Mouse (Mus musculus) stomach, postnatal 0 days (tissue): ENCODE data around the gene Aspg.

Experiments used
- CTCF ChIP-seq: IDR thresholded peaks from 2 replicates; pipeline ENCODE4 v1.5.1; 2016; ENCODE audit warnings: antibody characterized with exemption, low read depth, mild to moderate bottlenecking, moderate library complexity
- EP300 ChIP-seq: optimal IDR thresholded peaks from 2 replicates; pipeline ENCODE3; 2016; ENCODE audit warnings: antibody characterized with exemption

- TF ChIP-seq CTCF (no peak), EP300 (no peak)
Measured at GRCm38 (mm10) chr12:112086250-112086649, 20.2 kb upstream of the Aspg start.
